Mouse (Mus musculus): ENCODE data around the gene Aven. TPM values are rescaled to one million over a fixed set of nuclear protein-coding genes. Genes with fewer than 3 reads are reported as not detected.

Gene Aven
- total and polyA plus RNA-seq, 2 experiments from 2014 or later: 3.2 to 4.3 TPM

DNA sequence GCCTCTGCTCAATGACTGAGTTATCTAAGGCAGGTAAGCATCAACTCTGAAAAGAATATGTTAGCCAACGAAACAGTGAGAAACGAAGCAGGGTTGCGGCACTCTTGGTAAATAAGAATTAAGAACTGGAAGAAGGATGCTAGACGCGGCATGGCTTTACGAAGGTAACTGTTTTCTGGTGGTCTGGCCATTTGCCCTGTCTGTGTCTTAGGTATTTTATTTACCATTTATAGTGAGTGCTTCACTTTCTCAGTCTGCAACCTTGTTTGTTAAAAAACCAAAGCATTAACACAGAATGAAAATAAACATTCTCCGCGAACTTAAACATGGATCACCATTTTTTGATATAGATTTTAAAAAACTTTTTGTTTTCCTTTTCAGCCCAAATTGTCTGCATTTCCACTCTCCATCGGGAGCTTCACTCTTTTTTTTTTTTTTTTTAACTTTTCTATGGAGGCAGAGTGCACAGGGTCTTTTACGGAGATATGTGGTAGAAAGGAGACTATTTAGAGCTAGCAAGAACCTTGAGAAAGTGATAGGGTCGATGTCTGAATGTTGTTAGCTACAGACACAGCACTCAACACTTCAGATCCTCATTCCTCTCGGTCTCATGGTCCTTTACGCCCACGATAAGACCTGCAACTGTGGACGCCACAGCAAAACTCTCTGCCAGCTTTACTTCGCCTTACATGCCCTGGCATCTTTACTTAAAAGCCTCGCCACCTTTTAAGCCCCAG is 38.5 kb upstream of the Aven start:
- peak; percentile 53 for ATAC-seq
- Histone ChIP-seq H3K4me2 (ENCODE audit: low read depth) (peak overlapping the region; percentile 74), H3K4me1 (ENCODE audit: insufficient read depth) (0 out of 2 replicates have a peak, but pooled peaks cover 8% of the 10 kb centered on the region), H3K9ac (peak overlapping the region; percentile 87), H3K4me3 (ENCODE audit: low read depth, low read length) (peak overlapping the region; percentile 69), H3K27me3 (ENCODE audit: insufficient read depth, low read length) (no peaks in the 10 kb centered on the region), H3K36me3 (ENCODE audit: insufficient read depth) (no peaks in the 10 kb centered on the region), H3K27ac (ENCODE audit: low read depth, low read length) (peak overlapping the region; percentile 90), H3K9me3 (ENCODE audit: low read length) (no peaks in the 10 kb centered on the region)
- no peak for DNase-seq
- 32% methylated on average over 17 of the region's 17 CpGs for WGBS
- no peak for TF ChIP-seq CTCF (IDR thresholded peaks at IDR 0.05; ENCODE audit: low read depth)

DNA sequence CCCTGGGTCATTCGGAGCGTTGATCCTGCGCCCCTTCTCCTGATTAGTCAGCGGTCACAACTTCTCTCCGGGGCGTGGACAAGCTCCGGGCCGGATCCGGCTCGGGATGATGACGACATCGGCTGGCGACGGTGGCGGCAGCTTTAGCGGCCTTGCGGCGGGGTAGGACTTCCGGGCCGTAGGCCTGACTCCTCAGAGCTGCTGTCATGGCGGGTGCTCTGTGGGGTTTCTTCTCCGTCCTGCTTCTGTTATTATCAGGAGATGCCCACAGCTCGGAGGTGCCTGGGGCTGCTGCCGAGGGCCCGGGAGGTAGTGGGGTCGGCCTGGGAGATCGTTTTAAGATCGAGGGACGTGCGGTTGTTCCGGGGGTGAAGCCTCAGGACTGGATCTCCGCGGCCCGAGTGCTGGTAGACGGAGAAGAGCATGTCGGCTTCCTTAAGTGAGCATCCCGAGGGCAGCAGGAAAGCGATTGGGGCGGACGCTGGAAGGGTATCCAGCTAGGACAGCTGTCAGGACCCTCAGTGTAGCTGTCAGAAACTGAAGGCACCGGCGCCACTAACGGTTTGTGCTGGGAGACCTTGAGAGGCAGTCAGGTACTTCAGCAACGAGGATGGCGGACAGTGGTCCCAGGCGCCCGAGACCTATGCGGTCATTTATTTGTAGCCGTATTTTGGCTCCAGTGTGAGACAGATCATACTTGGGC is 37.8 kb upstream of the Aven start, which contains the start of gene Emc7:
TSS of gene Emc7 (plus strand) at position 136 of the 703 bp plus-strand sequence.
- TF ChIP-seq CTCF (IDR thresholded peaks at IDR 0.05; ENCODE audit: low read depth): no peak
- ATAC-seq: peak; percentile 99
- peak within 1 kb of the TSS; percentile 87 for H3K9ac ChIP-seq
- H3K27me3 ChIP-seq (ENCODE audit: insufficient read depth, low read length): no peaks in the 10 kb centered on the region
- DNase-seq: peak; percentile 97
- no peaks in the 10 kb centered on the region for H3K9me3 ChIP-seq (ENCODE audit: low read length)
- H3K36me3 ChIP-seq (ENCODE audit: insufficient read depth): no peaks in the 10 kb centered on the region; the same call in 1 of the 2 replicates
- 0 out of 2 replicates have a peak, but pooled peaks cover 8% of the 10 kb centered on the region for H3K4me1 ChIP-seq (ENCODE audit: insufficient read depth)
- WGBS: 2% methylated on average over 49 of the region's 49 CpGs
- peak within 1 kb of the TSS; percentile 90 for H3K27ac ChIP-seq (ENCODE audit: low read depth, low read length)
- H3K4me3 ChIP-seq (ENCODE audit: low read depth, low read length): peak within 1 kb of the TSS; percentile 69
- H3K4me2 ChIP-seq (ENCODE audit: low read depth): peak within 1 kb of the TSS; percentile 74

DNA sequence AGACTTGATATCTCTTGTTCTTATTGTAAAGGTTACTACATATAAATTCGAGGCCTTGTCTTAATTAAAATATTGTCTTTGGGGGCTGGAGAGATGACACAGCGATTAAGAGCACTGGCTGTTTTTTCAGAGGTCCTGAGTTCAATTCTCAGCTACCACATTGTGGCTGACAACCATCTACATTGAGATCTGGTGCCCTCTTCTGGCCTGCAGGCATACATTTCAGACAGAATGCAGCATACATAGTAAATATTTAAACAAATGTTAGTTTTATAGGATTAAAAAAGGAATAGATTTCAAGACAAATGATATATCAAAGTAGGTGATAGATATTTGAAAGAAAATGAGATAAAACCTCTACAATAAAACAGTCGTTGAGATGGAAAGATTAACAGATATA is 32.2 kb upstream of the Aven start:
- Histone ChIP-seq H3K4me2 (ENCODE audit: low read depth) (no peak overlapping the region), H3K27ac (ENCODE audit: low read depth, low read length) (no peak overlapping the region), H3K36me3 (ENCODE audit: insufficient read depth) (peaks cover 18% of the 10 kb centered on the region), H3K27me3 (ENCODE audit: insufficient read depth, low read length) (no peaks in the 10 kb centered on the region), H3K4me3 (ENCODE audit: low read depth, low read length) (no peak overlapping the region), H3K4me1 (ENCODE audit: insufficient read depth) (0 out of 2 replicates have a peak, but pooled peaks cover 8% of the 10 kb centered on the region), H3K9ac (no peak overlapping the region), H3K9me3 (ENCODE audit: low read length) (no peaks in the 10 kb centered on the region)
- no peak for TF ChIP-seq CTCF (IDR thresholded peaks at IDR 0.05; ENCODE audit: low read depth)
- DNase-seq (no peak), ATAC-seq (no peak)
- 93% methylated on average over 3 of the region's 3 CpGs for WGBS

DNA sequence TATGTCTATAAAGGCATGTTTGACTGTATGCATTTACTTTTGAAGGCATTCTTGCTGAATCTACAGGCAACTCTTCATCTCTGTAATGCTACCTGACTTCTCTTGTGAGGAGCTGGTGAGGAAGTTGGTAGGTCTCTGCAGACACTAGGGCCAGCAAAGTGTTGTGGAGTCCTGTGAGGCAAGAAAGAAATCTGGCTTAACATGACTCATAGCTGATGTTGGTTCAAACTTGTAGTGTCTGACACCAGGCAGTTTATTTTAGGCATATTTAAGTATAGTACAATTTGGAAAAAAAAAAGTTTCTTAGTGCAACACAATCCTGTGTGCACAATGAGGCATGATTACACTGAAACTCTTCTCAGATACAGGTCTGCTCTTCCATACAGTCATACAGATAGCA is 23.2 kb upstream of the Aven start:
- Histone ChIP-seq H3K36me3 (ENCODE audit: insufficient read depth) (peaks cover 39% of the 10 kb centered on the region), H3K9me3 (ENCODE audit: low read length) (no peaks in the 10 kb centered on the region), H3K4me2 (ENCODE audit: low read depth) (no peak overlapping the region), H3K4me3 (ENCODE audit: low read depth, low read length) (no peak overlapping the region), H3K4me1 (ENCODE audit: insufficient read depth) (no peaks in the 10 kb centered on the region), H3K27ac (ENCODE audit: low read depth, low read length) (no peak overlapping the region), H3K27me3 (ENCODE audit: insufficient read depth, low read length) (no peaks in the 10 kb centered on the region), H3K9ac (no peak overlapping the region)
- no peak for DNase-seq
- ATAC-seq: no peak
- no peak for TF ChIP-seq CTCF (IDR thresholded peaks at IDR 0.05; ENCODE audit: low read depth)

DNA sequence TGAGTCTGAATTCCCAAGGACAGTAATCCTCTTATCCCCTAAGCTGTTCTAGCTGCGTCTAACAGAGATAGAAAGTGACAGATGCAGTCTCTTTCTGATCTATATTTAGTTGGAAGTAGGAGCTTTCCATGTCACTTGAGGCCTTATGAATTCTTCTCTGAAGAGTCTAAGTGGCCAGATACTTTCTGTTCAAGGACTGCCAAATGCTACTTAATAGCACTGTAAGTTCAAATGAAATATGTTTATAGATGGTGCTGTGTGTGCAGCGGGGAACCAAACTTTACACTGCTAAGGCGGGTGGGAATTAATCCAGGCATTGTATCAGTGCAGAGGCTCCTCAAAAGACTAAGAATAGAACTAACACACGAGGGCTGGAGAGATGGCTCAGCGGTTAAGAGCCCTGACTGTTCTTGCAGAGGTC is 21.8 kb upstream of the Aven start:
- no peaks in the 10 kb centered on the region for H3K27me3 ChIP-seq (ENCODE audit: insufficient read depth, low read length)
- peaks cover 34% of the 10 kb centered on the region for H3K36me3 ChIP-seq (ENCODE audit: insufficient read depth)
- H3K9me3 ChIP-seq (ENCODE audit: low read length): no peaks in the 10 kb centered on the region
- no peak overlapping the region for H3K4me3 ChIP-seq (ENCODE audit: low read depth, low read length)
- no peak overlapping the region for H3K4me2 ChIP-seq (ENCODE audit: low read depth)
- TF ChIP-seq CTCF (IDR thresholded peaks at IDR 0.05; ENCODE audit: low read depth): no peak
- DNase-seq (no peak), ATAC-seq (no peak; the same call in 1 of the 2 replicates)
- H3K27ac ChIP-seq (ENCODE audit: low read depth, low read length): no peak overlapping the region
- 44% methylated on average over 5 of the region's 5 CpGs for WGBS
- no peak overlapping the region for H3K9ac ChIP-seq
- no peaks in the 10 kb centered on the region for H3K4me1 ChIP-seq (ENCODE audit: insufficient read depth)

DNA sequence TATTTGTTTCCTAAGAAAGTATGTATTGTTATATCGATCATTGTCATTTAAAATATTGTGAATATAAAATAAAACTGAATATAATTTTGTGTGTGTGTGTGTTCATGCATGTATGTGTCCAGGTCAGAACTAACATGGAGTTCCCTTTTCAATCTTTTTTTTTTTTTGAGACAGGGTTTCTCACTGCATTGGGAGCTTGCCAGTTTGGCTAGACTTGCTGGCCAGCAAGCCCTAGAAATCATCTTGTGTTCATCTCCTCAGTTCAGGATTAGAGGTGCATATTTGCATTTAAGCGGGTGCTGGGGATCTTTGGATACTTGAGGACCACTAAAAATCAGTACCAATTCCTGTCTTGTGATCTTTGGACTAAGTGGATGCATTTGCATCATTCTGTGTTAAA is 20.7 kb upstream of the Aven start:
- ATAC-seq: no peak
- no peaks in the 10 kb centered on the region for H3K9me3 ChIP-seq (ENCODE audit: low read length)
- H3K4me3 ChIP-seq (ENCODE audit: low read depth, low read length): no peak overlapping the region
- H3K36me3 ChIP-seq (ENCODE audit: insufficient read depth): peaks cover 28% of the 10 kb centered on the region
- 90% methylated on average over 2 of the region's 2 CpGs for WGBS
- no peak overlapping the region for H3K4me2 ChIP-seq (ENCODE audit: low read depth)
- no peaks in the 10 kb centered on the region for H3K27me3 ChIP-seq (ENCODE audit: insufficient read depth, low read length)
- no peak for DNase-seq
- no peak overlapping the region for H3K27ac ChIP-seq (ENCODE audit: low read depth, low read length)
- no peak overlapping the region for H3K9ac ChIP-seq
- TF ChIP-seq CTCF (IDR thresholded peaks at IDR 0.05; ENCODE audit: low read depth): no peak
- no peaks in the 10 kb centered on the region for H3K4me1 ChIP-seq (ENCODE audit: insufficient read depth)

All from forebrain, postnatal 0 days (tissue).